Mouse (Mus musculus): Measurements from ENCODE around the gene Gm13030. TPM values are rescaled to one million over a fixed set of nuclear protein-coding genes. Genes with fewer than 3 reads are reported as not detected.
"Not testable (repeated sequence)": the region's sequence is repeated elsewhere in the genome, so short reads cannot be mapped to it uniquely, and the experiment has no call there.

Gm13030 gene
- polyA plus RNA-seq (2016; fragmentation: Nextera tagmentation; extraction: Ambion mirVana) = not detected in 2 replicates

- Histone ChIP-seq H3K27ac (no peak within 1 kb of the TSS), H3K4me1 (peaks cover 11% of the 10 kb centered on the region), H3K9me3 (replicated peaks) (no peaks in the 10 kb centered on the region), H3K27me3 (ENCODE audit: low read depth, poor library complexity, severe bottlenecking) (no peaks in the 10 kb centered on the region), H3K4me3 (no peak within 1 kb of the TSS), H3K36me3 (no peaks in the 10 kb centered on the region)
- WGBS = 94% methylated on average over 6 of the region's 6 CpGs
- DNase-seq (ENCODE audit: low spot score) = no peak
Measured at GRCm38 (mm10) chr4:138873864-138874263, at the start of gene Gm13030. Gene Gm13030, minus strand, starts transcription at chr4:138873964.

- peak; percentile 98 for DNase-seq (ENCODE audit: low spot score)
- 0 out of 2 replicates have a peak, but pooled peaks cover 6% of the 10 kb centered on the region for H3K27me3 ChIP-seq (ENCODE audit: low read depth, poor library complexity, severe bottlenecking)
- 5% methylated on average over 11 of the region's 11 CpGs for WGBS
- peak overlapping the region; percentile 37 for H3K4me3 ChIP-seq
- H3K27ac ChIP-seq = no peak overlapping the region
- H3K4me1 ChIP-seq = peaks cover 7% of the 10 kb centered on the region
- H3K9me3 ChIP-seq (replicated peaks) = no peaks in the 10 kb centered on the region
- no peaks in the 10 kb centered on the region for H3K36me3 ChIP-seq
Measured at GRCm38 (mm10) chr4:138922131-138922459, 48.3 kb upstream of the Gm13030 start.

- Histone ChIP-seq H3K27ac (no peak overlapping the region), H3K4me1 (peaks cover 7% of the 10 kb centered on the region), H3K27me3 (ENCODE audit: low read depth, poor library complexity, severe bottlenecking) (0 out of 2 replicates have a peak, but pooled peaks cover 6% of the 10 kb centered on the region), H3K36me3 (no peaks in the 10 kb centered on the region), H3K9me3 (replicated peaks) (no peaks in the 10 kb centered on the region), H3K4me3 (peak overlapping the region; percentile 37)
- WGBS = 41% methylated on average over 20 of the region's 20 CpGs
- DNase-seq (ENCODE audit: low spot score) = no peak
Measured at GRCm38 (mm10) chr4:138921254-138922130, 47.7 kb upstream of the Gm13030 start.

GRCm38 (mm10) chr4:138917282-138917681 lies 43.5 kb upstream of the Gm13030 start:
- Histone ChIP-seq H3K4me3 (no peak overlapping the region), H3K9me3 (replicated peaks) (no peaks in the 10 kb centered on the region), H3K36me3 (no peaks in the 10 kb centered on the region), H3K27me3 (ENCODE audit: low read depth, poor library complexity, severe bottlenecking) (0 out of 2 replicates have a peak, but pooled peaks cover 6% of the 10 kb centered on the region), H3K4me1 (peaks cover 17% of the 10 kb centered on the region), H3K27ac (no peak overlapping the region)
- 86% methylated on average over 9 of the region's 9 CpGs for WGBS
- DNase-seq (ENCODE audit: low spot score) = no peak

- DNase-seq (ENCODE audit: low spot score) = peak; percentile 95
- H3K4me3 ChIP-seq = peak within 1 kb of the TSS; percentile 86
- H3K27me3 ChIP-seq (ENCODE audit: low read depth, poor library complexity, severe bottlenecking) = no peaks in the 10 kb centered on the region
- WGBS = 4% methylated on average over 39 of the region's 39 CpGs
- no peaks in the 10 kb centered on the region for H3K9me3 ChIP-seq (replicated peaks)
- H3K4me1 ChIP-seq = peaks cover 13% of the 10 kb centered on the region
- peak within 1 kb of the TSS; percentile 84 for H3K27ac ChIP-seq
- H3K36me3 ChIP-seq = peaks cover 21% of the 10 kb centered on the region; the same call in 1 of the 2 replicates
Measured at GRCm38 (mm10) chr4:138913797-138914196, 40.0 kb upstream of the Gm13030 start, which contains the start of gene Otud3. Gene Otud3, minus strand, starts transcription at chr4:138913945.

GRCm38 (mm10) chr4:138913141-138913787 lies 39.5 kb upstream of the Gm13030 start:
- H3K27me3 ChIP-seq (ENCODE audit: low read depth, poor library complexity, severe bottlenecking) = no peaks in the 10 kb centered on the region
- 4% methylated on average over 52 of the region's 52 CpGs for WGBS
- H3K4me1 ChIP-seq = peaks cover 13% of the 10 kb centered on the region
- peak overlapping the region; percentile 84 for H3K27ac ChIP-seq
- peaks cover 23% of the 10 kb centered on the region for H3K36me3 ChIP-seq
- H3K9me3 ChIP-seq (replicated peaks) = no peaks in the 10 kb centered on the region
- peak; percentile 61 for DNase-seq (ENCODE audit: low spot score)
- H3K4me3 ChIP-seq = peak overlapping the region; percentile 86

GRCm38 (mm10) chr4:138905624-138906337 lies 32.0 kb upstream of the Gm13030 start:
- H3K27me3 ChIP-seq (ENCODE audit: low read depth, poor library complexity, severe bottlenecking) = no peaks in the 10 kb centered on the region
- WGBS = 95% methylated on average over 18 of the region's 18 CpGs
- peaks cover 92% of the 10 kb centered on the region for H3K36me3 ChIP-seq

GRCm38 (mm10) chr4:138899361-138899760 lies 25.6 kb upstream of the Gm13030 start:
- WGBS = 90% methylated on average over 7 of the region's 7 CpGs
- Histone ChIP-seq H3K36me3 (peaks cover 96% of the 10 kb centered on the region), H3K27ac (no peak overlapping the region), H3K27me3 (ENCODE audit: low read depth, poor library complexity, severe bottlenecking) (no peaks in the 10 kb centered on the region), H3K4me3 (no peak overlapping the region), H3K4me1 (0 out of 2 replicates have a peak, but pooled peaks cover 3% of the 10 kb centered on the region), H3K9me3 (replicated peaks) (no peaks in the 10 kb centered on the region)
- DNase-seq (ENCODE audit: low spot score) = no peak

More at GRCm38 (mm10) chr4:138905624-138906337, 32.0 kb upstream of the Gm13030 start:
- Histone ChIP-seq H3K4me1 (0 out of 2 replicates have a peak, but pooled peaks cover 1% of the 10 kb centered on the region), H3K9me3 (replicated peaks) (no peaks in the 10 kb centered on the region), H3K4me3 (no peak overlapping the region), H3K27ac (no peak overlapping the region)
- no peak for DNase-seq (ENCODE audit: low spot score)

- 92% methylated on average over 11 of the region's 11 CpGs for WGBS
- not testable (repeated sequence) for H3K9me3 ChIP-seq (replicated peaks); H3K27me3 ChIP-seq (ENCODE audit: low read depth, poor library complexity, severe bottlenecking); DNase-seq (ENCODE audit: low spot score); H3K4me3 ChIP-seq; H3K27ac ChIP-seq
- peaks cover 15% of the 10 kb centered on the region for H3K4me1 ChIP-seq
- peaks cover 74% of the 10 kb centered on the region for H3K36me3 ChIP-seq
Measured at GRCm38 (mm10) chr4:138893789-138894188, 20.0 kb upstream of the Gm13030 start.

GRCm38 (mm10) chr4:138892655-138893054 lies 18.9 kb upstream of the Gm13030 start:
- 80% methylated on average over 6 of the region's 6 CpGs for WGBS
- Histone ChIP-seq H3K4me1 (peaks cover 15% of the 10 kb centered on the region), H3K4me3 (no peak overlapping the region), H3K27me3 (ENCODE audit: low read depth, poor library complexity, severe bottlenecking) (no peaks in the 10 kb centered on the region), H3K36me3 (peaks cover 63% of the 10 kb centered on the region), H3K27ac (0 out of 2 replicates have a peak overlapping the region, but pooled peaks have one; percentile 36), H3K9me3 (replicated peaks) (no peaks in the 10 kb centered on the region)
- no peak for DNase-seq (ENCODE audit: low spot score)

GRCm38 (mm10) chr4:138889635-138890034 lies 15.9 kb upstream of the Gm13030 start:
- WGBS = 76% methylated on average over 8 of the region's 8 CpGs

GRCm38 (mm10) chr4:138889165-138889564 lies 15.4 kb upstream of the Gm13030 start:
- WGBS = 78% methylated on average over 7 of the region's 7 CpGs
- no peaks in the 10 kb centered on the region for H3K27me3 ChIP-seq (ENCODE audit: low read depth, poor library complexity, severe bottlenecking)

More at GRCm38 (mm10) chr4:138889635-138890034, 15.9 kb upstream of the Gm13030 start:
- Histone ChIP-seq H3K4me1 (peaks cover 15% of the 10 kb centered on the region), H3K27ac (no peak overlapping the region), H3K4me3 (no peak overlapping the region), H3K36me3 (peaks cover 34% of the 10 kb centered on the region), H3K9me3 (replicated peaks) (no peaks in the 10 kb centered on the region), H3K27me3 (ENCODE audit: low read depth, poor library complexity, severe bottlenecking) (no peaks in the 10 kb centered on the region)
- DNase-seq (ENCODE audit: low spot score) = no peak

More at GRCm38 (mm10) chr4:138889165-138889564, 15.4 kb upstream of the Gm13030 start:
- H3K9me3 ChIP-seq (replicated peaks) = no peaks in the 10 kb centered on the region
- DNase-seq (ENCODE audit: low spot score) = no peak
- no peak overlapping the region for H3K4me3 ChIP-seq
- H3K36me3 ChIP-seq = peaks cover 29% of the 10 kb centered on the region
- H3K4me1 ChIP-seq = peaks cover 15% of the 10 kb centered on the region
- no peak overlapping the region for H3K27ac ChIP-seq

Measured in limb, embryonic 10.5 days (tissue).